Mouse (Mus musculus) neural tube, embryonic 12.5 days (tissue): ENCODE measurements around the gene Rpl13a. TPM values are rescaled to one million over a fixed set of nuclear protein-coding genes. Genes with fewer than 3 reads are reported as not detected.

Experiments
- ATAC-seq: fragments of 200-750 bp; cut with Nextera tagmentation; 2 replicates; pipeline ENCODE4 v1.8.0; 2017; ENCODE audit warnings: low read depth, mild to moderate bottlenecking, moderate TSS enrichment, moderate library complexity; ENCODE audit not compliant: low FRiP score
- H3K27ac ChIP-seq: fragments of 300-500 bp; sonication (generic); 2 replicates; pipeline ENCODE4 v1.5.1; 2016
- H3K27me3 ChIP-seq: fragments of 300-500 bp; sonication (generic); replicated peaks from 2 replicates; pipeline ENCODE4 v1.6.1; 2016; ENCODE audit warnings: mild to moderate bottlenecking
- H3K36me3 ChIP-seq: fragments of 300-500 bp; sonication (generic); 2 replicates; pipeline ENCODE4 v1.6.1; 2016; ENCODE audit warnings: mild to moderate bottlenecking
- H3K4me1 ChIP-seq: fragments of 300-500 bp; sonication (generic); 2 replicates; pipeline ENCODE4 v1.6.1; 2016
- H3K4me2 ChIP-seq: fragments of 300-500 bp; sonication (generic); replicated peaks from 2 replicates; pipeline ENCODE4 v1.6.1; 2016; ENCODE audit warnings: mild to moderate bottlenecking
- H3K4me3 ChIP-seq: fragments of 300-500 bp; sonication (generic); 2 replicates; pipeline ENCODE4 v1.5.1; 2016
- H3K9ac ChIP-seq: fragments of 300-500 bp; sonication (generic); 2 replicates; pipeline ENCODE4 v1.6.1; 2016; ENCODE audit warnings: mild to moderate bottlenecking
- H3K9me3 ChIP-seq: fragments of 300-500 bp; sonication (generic); 2 replicates; pipeline ENCODE4 v1.6.1; 2016; ENCODE audit warnings: mild to moderate bottlenecking
- WGBS: fragments of 180-500 bp; shearing (Covaris S2); methylation state at CpG from one replicate; pipeline ENCODE4 v1.1.7; 2016; 5-methylcytosine and 5-hydroxymethylcytosine counted together
- microRNA counts: library from miRNA; unstranded; fragments of <30 nt; microRNA quantifications from one replicate; lab custom pipeline; 2017
- microRNA-seq: library from miRNA; unstranded; fragments of <30 nt; microRNA quantifications from one replicate; pipeline ENCODE4, GENCODE M21; 2017
- polyA plus RNA-seq: library from polyadenylated mRNA; unstranded; fragments of >200 nt; fragmentation: Nextera tagmentation; extraction: Ambion mirVana; gene quantifications from 2 replicates; pipeline ENCODE4 v1.2.1, GENCODE M21; 2016

Gene Rpl13a
- polyA plus RNA-seq, 1 experiment from 2014 or later: 974 TPM

- no peaks in the 10 kb centered on the region for H3K27me3 ChIP-seq
- H3K36me3 ChIP-seq: peaks cover 43% of the 10 kb centered on the region
- WGBS: 40% methylated on average over 9 of the region's 9 CpGs
- no peaks in the 10 kb centered on the region for H3K4me1 ChIP-seq
- H3K4me3 ChIP-seq: no peak overlapping the region
- 0 out of 2 replicates have a peak, but pooled peaks have one; percentile 31 for ATAC-seq
- no peak overlapping the region for H3K4me2 ChIP-seq
- no peak overlapping the region for H3K27ac ChIP-seq
- H3K9me3 ChIP-seq: no peaks in the 10 kb centered on the region
- no peak overlapping the region for H3K9ac ChIP-seq
Measured at GRCm38 (mm10) chr7:45078513-45078912, 50.0 kb downstream of the Rpl13a start.

GRCm38 (mm10) chr7:45077829-45078228 lies 50.7 kb downstream of the Rpl13a start:
- Histone ChIP-seq H3K4me3 (no peak overlapping the region), H3K27me3 (no peaks in the 10 kb centered on the region), H3K9ac (no peak overlapping the region), H3K36me3 (peaks cover 40% of the 10 kb centered on the region), H3K4me2 (no peak overlapping the region), H3K27ac (no peak overlapping the region), H3K9me3 (no peaks in the 10 kb centered on the region), H3K4me1 (no peaks in the 10 kb centered on the region)
- no peak for ATAC-seq
- 94% methylated on average over 2 of the region's 2 CpGs for WGBS

DNA sequence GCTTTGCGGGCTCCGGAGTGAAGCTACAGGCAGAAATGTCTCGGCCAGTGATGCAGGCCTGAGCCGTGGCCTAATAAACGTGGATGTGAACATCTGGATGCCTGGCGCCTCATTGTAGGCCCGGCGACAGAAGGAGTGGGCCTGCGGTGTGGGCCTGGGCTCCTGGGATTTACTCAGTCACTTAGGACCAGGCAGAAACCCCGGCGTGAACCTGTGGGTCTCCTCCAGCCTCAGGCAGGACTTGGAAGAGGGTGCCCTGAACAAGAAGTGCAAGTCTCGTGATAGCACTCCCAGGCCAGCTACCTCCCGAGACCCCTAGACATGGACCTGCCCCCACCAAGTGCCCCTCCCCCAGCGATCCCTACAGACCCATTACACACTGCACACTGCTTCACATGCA lies 51.2 kb downstream of the Rpl13a start:
- Histone ChIP-seq H3K27ac (no peak overlapping the region), H3K9me3 (no peaks in the 10 kb centered on the region), H3K4me1 (no peaks in the 10 kb centered on the region), H3K27me3 (no peaks in the 10 kb centered on the region), H3K4me3 (no peak overlapping the region), H3K4me2 (no peak overlapping the region), H3K9ac (0 out of 2 replicates have a peak overlapping the region, but pooled peaks have one; percentile 2), H3K36me3 (peaks cover 38% of the 10 kb centered on the region)
- ATAC-seq: no peak
- WGBS: 89% methylated on average over 14 of the region's 14 CpGs

DNA sequence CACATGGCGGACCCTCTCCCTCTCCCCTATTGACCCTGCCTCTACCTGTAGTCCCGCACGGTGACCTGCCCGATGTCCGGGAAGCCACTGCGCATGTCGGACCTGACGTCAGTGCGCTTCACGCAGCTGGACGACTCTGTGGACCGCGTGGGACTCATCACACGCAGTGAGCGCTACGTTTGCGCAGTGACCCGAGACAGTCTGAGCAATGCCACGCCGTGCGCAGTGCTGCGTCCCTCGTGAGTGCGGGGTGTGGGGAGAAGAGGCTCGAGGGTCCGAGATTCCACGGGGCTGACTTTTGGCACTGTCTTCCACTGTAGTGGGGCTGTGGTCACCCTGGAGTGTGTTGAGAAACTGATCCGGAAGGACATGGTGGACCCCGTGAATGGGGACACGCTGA lies 52.1 kb downstream of the Rpl13a start:
- 91% methylated on average over 30 of the region's 30 CpGs for whole genome bisulfite sequencing
- no peaks in the 10 kb centered on the region for H3K27me3 ChIP-seq
- H3K4me3 ChIP-seq: no peak overlapping the region

More for the DNA sequence above, 52.1 kb downstream of the Rpl13a start:
- H3K4me2 ChIP-seq: no peak overlapping the region
- no peaks in the 10 kb centered on the region for H3K9me3 ChIP-seq
- H3K27ac ChIP-seq: no peak overlapping the region
- H3K9ac ChIP-seq: no peak overlapping the region
- no peaks in the 10 kb centered on the region for H3K4me1 ChIP-seq
- ATAC-seq: no peak
- H3K36me3 ChIP-seq: peaks cover 38% of the 10 kb centered on the region

MicroRNA genes within 50 kb of the gene (microRNA counts, 519-probe panel; counts per million panel counts)
- microRNA mmu-miR-150 (lab: Ali Mortazavi, UCI): 3,284 counts per million, percentile 72 among the panel's probes with 10 or more counts

Small RNA genes lying within 50 kb of the gene (microRNA-seq; reads per million reads assigned to microRNA genes)
- gene Mir150 (17.0 reads per million, percentile 28 among the genes with 10 or more reads in this experiment), gene Mir5121 (16.6 reads per million, percentile 28 among the genes with 10 or more reads in this experiment), gene Mir7055 (not detected)

Other genes with a start within 250 kb of the Rpl13a start
- gene Med25, start 236.0 kb downstream of the Rpl13a start, polyA plus RNA-seq: 156 and 158 TPM in 2 replicates
- gene Fuz, start 232.7 kb downstream of the Rpl13a start, polyA plus RNA-seq: 17.7 and 19.1 TPM in 2 replicates
- gene Ap2a1, start 199.3 kb downstream of the Rpl13a start, polyA plus RNA-seq: 97.9 and 100 TPM in 2 replicates
- 0.14 TPM in 1 of 2 replicates, not detected in the other for gene Tsks, start 185.6 kb downstream of the Rpl13a start, polyA plus RNA-seq
- 39.7 and 44.1 TPM in 2 replicates for gene Cpt1c, start 153.9 kb downstream of the Rpl13a start, polyA plus RNA-seq
- 595 and 646 TPM in 2 replicates for gene Prmt1, start 142.2 kb downstream of the Rpl13a start, polyA plus RNA-seq
- gene Irf3, start 131.1 kb downstream of the Rpl13a start, polyA plus RNA-seq: 71.0 and 73.4 TPM in 2 replicates
- 41.1 and 42.9 TPM in 2 replicates for gene Bcl2l12, start 130.0 kb downstream of the Rpl13a start, polyA plus RNA-seq
- 47.2 and 47.3 TPM in 2 replicates for gene Scaf1, start 112.4 kb downstream of the Rpl13a start, polyA plus RNA-seq
- gene Rras, start 110.8 kb downstream of the Rpl13a start, polyA plus RNA-seq: 16.8 and 18.4 TPM in 2 replicates
- gene Prr12, start 75.9 kb downstream of the Rpl13a start, polyA plus RNA-seq: 11.8 and 14.0 TPM in 2 replicates
- 56.5 and 63.0 TPM in 2 replicates for gene Nosip, start 66.3 kb downstream of the Rpl13a start, polyA plus RNA-seq
- gene Prrg2, start 66.1 kb downstream of the Rpl13a start, polyA plus RNA-seq: 15.2 and 17.9 TPM in 2 replicates
- gene Rcn3, start 36.5 kb downstream of the Rpl13a start, polyA plus RNA-seq: 125 and 139 TPM in 2 replicates
- gene Fcgrt, start 24.9 kb downstream of the Rpl13a start, polyA plus RNA-seq: 14.1 and 15.7 TPM in 2 replicates
- gene Rps11, start 4.3 kb downstream of the Rpl13a start, polyA plus RNA-seq: 1,089 and 1,117 TPM in 2 replicates
- gene Gm45713, start 7.5 kb upstream of the Rpl13a start, polyA plus RNA-seq: not detected in 2 replicates
- 1.0 and 1.3 TPM in 2 replicates for gene Flt3l, start 7.7 kb upstream of the Rpl13a start, polyA plus RNA-seq
- 90.2 and 94.0 TPM in 2 replicates for gene Pih1d1, start 25.5 kb upstream of the Rpl13a start, polyA plus RNA-seq
- gene Aldh16a1, start 25.8 kb upstream of the Rpl13a start, polyA plus RNA-seq: 37.8 and 42.4 TPM in 2 replicates
- gene Slc17a7, start 35.2 kb upstream of the Rpl13a start, polyA plus RNA-seq: 2.0 and 2.6 TPM in 2 replicates
- not detected in 2 replicates for gene Gfy, start 50.8 kb upstream of the Rpl13a start, polyA plus RNA-seq
- gene Pth2, start 52.2 kb upstream of the Rpl13a start, polyA plus RNA-seq: not detected in 2 replicates
- 0.42 and 0.74 TPM in 2 replicates for gene Ccdc155, start 76.1 kb upstream of the Rpl13a start, polyA plus RNA-seq
- gene Dkkl1, start 83.4 kb upstream of the Rpl13a start, polyA plus RNA-seq: 7.5 and 7.6 TPM in 2 replicates
- 173 and 178 TPM in 2 replicates for gene Tead2, start 87.0 kb upstream of the Rpl13a start, polyA plus RNA-seq
- gene Cd37, start 110.4 kb upstream of the Rpl13a start, polyA plus RNA-seq: 1.1 and 1.2 TPM in 2 replicates
- 0.20 TPM in 1 of 2 replicates, not detected in the other for gene Slc6a16, start 112.3 kb upstream of the Rpl13a start, polyA plus RNA-seq
- not detected in 2 replicates for gene Slc6a21, start 148.8 kb upstream of the Rpl13a start, polyA plus RNA-seq
- gene Trpm4, start 205.0 kb upstream of the Rpl13a start, polyA plus RNA-seq: 9.6 and 11.0 TPM in 2 replicates
- gene Hrc, start 206.5 kb upstream of the Rpl13a start, polyA plus RNA-seq: 0.46 and 0.77 TPM in 2 replicates
- gene Ppfia3, start 238.3 kb upstream of the Rpl13a start, polyA plus RNA-seq: 17.1 and 18.1 TPM in 2 replicates
- gene Lin7b, start 241.8 kb upstream of the Rpl13a start, polyA plus RNA-seq: 3.5 TPM in 2 replicates